Mouse (Mus musculus) liver, adult 2 months (tissue): ENCODE results near the gene Myh9. TPM values are rescaled to one million over a fixed set of nuclear protein-coding genes. Genes with fewer than 3 reads are reported as not detected.

Source experiments
- DNase-seq: peaks from one replicate; pipeline ENCODE4 v3.0.0-alpha.2; 2011; ENCODE audit warnings: low read depth, low spot score; ENCODE audit errors: extremely low read depth
- H3K27ac ChIP-seq: fragments of 200-500 bp; replicated peaks from 2 replicates; pipeline ENCODE4 v1.5.1; 2012; ENCODE audit warnings: low read depth, mild to moderate bottlenecking, control low read depth, inconsistent platforms, low read length; ENCODE audit not compliant: insufficient read depth
- H3K27me3 ChIP-seq: fragments of 200-500 bp; 2 replicates; pipeline ENCODE4 v1.6.1; 2012; ENCODE audit warnings: mild to moderate bottlenecking, moderate library complexity, low read length, inconsistent platforms; ENCODE audit not compliant: control insufficient read depth, insufficient read depth
- H3K36me3 ChIP-seq: fragments of 200-500 bp; 2 replicates; pipeline ENCODE4 v1.6.1; 2012; ENCODE audit warnings: low read length, inconsistent platforms; ENCODE audit not compliant: control insufficient read depth, insufficient read depth
- H3K4me1 ChIP-seq: fragments of 200-500 bp; 2 replicates; pipeline ENCODE4 v1.6.1; 2011; ENCODE audit warnings: low read length; ENCODE audit not compliant: control insufficient read depth, insufficient read depth
- H3K4me3 ChIP-seq: fragments of 200-500 bp; 2 replicates; pipeline ENCODE4 v1.5.1; 2011; ENCODE audit warnings: low read depth, mild to moderate bottlenecking, control low read depth, low read length, moderate library complexity; ENCODE audit not compliant: insufficient read depth
- H3K79me2 ChIP-seq: fragments of 200-500 bp; 2 replicates; pipeline ENCODE4 v1.6.1; 2012; ENCODE audit warnings: inconsistent platforms, mild to moderate bottlenecking, low read length, moderate library complexity; ENCODE audit not compliant: control insufficient read depth, insufficient read depth
- H3K9ac ChIP-seq: fragments of 200-500 bp; 2 replicates; pipeline ENCODE4 v1.6.1; 2012; ENCODE audit warnings: low read depth, mild to moderate bottlenecking, control low read depth, inconsistent platforms, low read length
- CTCF ChIP-seq: fragments of 200-500 bp; IDR thresholded peaks from 2 replicates; pipeline ENCODE4 v1.5.1; 2011; ENCODE audit warnings: low read depth, low read length, control low read depth
- POLR2A ChIP-seq: fragments of 200-500 bp; IDR thresholded peaks from 2 replicates; pipeline ENCODE4 v1.6.1; 2011; ENCODE audit warnings: low read length, control low read depth; ENCODE audit not compliant: insufficient read depth; ENCODE audit errors: extremely low read depth
- WGBS: fragments of 180-500 bp; shearing (Covaris S2); methylation state at CpG from one replicate; pipeline ENCODE4 v1.1.7; 2018; 5-methylcytosine and 5-hydroxymethylcytosine counted together
- polyA plus RNA-seq: library from polyadenylated mRNA; depleted of rRNA; stranded (reverse); fragments of >200 nt; gene quantifications from 2 replicates; pipeline ENCODE4 v1.2.3, GENCODE M21; 2012
- total RNA-seq: library from RNA; depleted of rRNA; stranded (reverse); fragments of >200 nt; gene quantifications from 2 replicates; pipeline ENCODE4 v1.2.3, GENCODE M21; 2014

The Myh9 gene
- total and polyA plus RNA-seq, 2 experiments, result 24.1 to 54.4 TPM

GRCm38 (mm10) chr15:77819894-77820387 is 22.0 kb downstream of the Myh9 start:
- no peak overlapping the region for H3K4me3 ChIP-seq
- H3K27ac ChIP-seq, result peak overlapping the region; percentile 98
- no peak for TF ChIP-seq POLR2A
- TF ChIP-seq CTCF, result no peak
- peaks cover 51% of the 10 kb centered on the region; the same call in 1 of the 2 replicates for H3K79me2 ChIP-seq
- no peaks in the 10 kb centered on the region for H3K27me3 ChIP-seq
- H3K9ac ChIP-seq, result peak overlapping the region; percentile 55; the same call in 1 of the 2 replicates
- peaks cover 76% of the 10 kb centered on the region for H3K4me1 ChIP-seq
- 7% methylated on average over 10 of the region's 10 CpGs for WGBS
- no peaks in the 10 kb centered on the region for H3K36me3 ChIP-seq
- peak; percentile 94 for DNase-seq

GRCm38 (mm10) chr15:77818556-77819158 is 23.3 kb downstream of the Myh9 start:
- DNase-seq, result peak; percentile 62

GRCm38 (mm10) chr15:77817417-77817816 is 24.6 kb downstream of the Myh9 start:
- peaks cover 59% of the 10 kb centered on the region; the same call in 1 of the 2 replicates for H3K79me2 ChIP-seq
- H3K9ac ChIP-seq, result no peak overlapping the region
- peaks cover 62% of the 10 kb centered on the region for H3K4me1 ChIP-seq
- DNase-seq, result no peak
- TF ChIP-seq CTCF (no peak), POLR2A (no peak)
- H3K36me3 ChIP-seq, result peaks cover 4% of the 10 kb centered on the region; the same call in 1 of the 2 replicates
- H3K4me3 ChIP-seq, result no peak overlapping the region
- no peaks in the 10 kb centered on the region for H3K27me3 ChIP-seq
- WGBS, result 63% methylated on average over 7 of the region's 7 CpGs
- H3K27ac ChIP-seq, result no peak overlapping the region

More at GRCm38 (mm10) chr15:77818556-77819158, 23.3 kb downstream of the Myh9 start:
- 23% methylated on average over 15 of the region's 15 CpGs for whole genome bisulfite sequencing
- 0 out of 2 replicates have a peak overlapping the region, but pooled peaks have one; percentile 2 for H3K9ac ChIP-seq
- H3K27ac ChIP-seq, result peak overlapping the region; percentile 28
- H3K27me3 ChIP-seq, result no peaks in the 10 kb centered on the region
- no peaks in the 10 kb centered on the region for H3K36me3 ChIP-seq
- peaks cover 54% of the 10 kb centered on the region; the same call in 1 of the 2 replicates for H3K79me2 ChIP-seq
- TF ChIP-seq POLR2A (no peak), CTCF (no peak)
- H3K4me3 ChIP-seq, result no peak overlapping the region
- H3K4me1 ChIP-seq, result peaks cover 73% of the 10 kb centered on the region

- TF ChIP-seq POLR2A (no peak), CTCF (no peak)
- no peak for DNase-seq
- 36% methylated on average over 4 of the region's 4 CpGs for WGBS
- H3K4me3 ChIP-seq, result no peak overlapping the region
- peaks cover 12% of the 10 kb centered on the region; the same call in 1 of the 2 replicates for H3K36me3 ChIP-seq
- peaks cover 54% of the 10 kb centered on the region for H3K4me1 ChIP-seq
- peak overlapping the region; percentile 45 for H3K27ac ChIP-seq
- H3K9ac ChIP-seq, result no peak overlapping the region
- peaks cover 65% of the 10 kb centered on the region; the same call in 1 of the 2 replicates for H3K79me2 ChIP-seq
- no peaks in the 10 kb centered on the region for H3K27me3 ChIP-seq
These were observed 25.4 kb downstream of the Myh9 start for GRCm38 (mm10) chr15:77816601-77816950.

GRCm38 (mm10) chr15:77815867-77816600 is 25.9 kb downstream of the Myh9 start:
- H3K79me2 ChIP-seq, result peaks cover 68% of the 10 kb centered on the region
- peak overlapping the region; percentile 45 for H3K27ac ChIP-seq
- peak; percentile 60 for DNase-seq
- no peak for TF ChIP-seq CTCF
- TF ChIP-seq POLR2A, result no peak
- peaks cover 17% of the 10 kb centered on the region for H3K36me3 ChIP-seq
- H3K4me3 ChIP-seq, result no peak overlapping the region
- no peaks in the 10 kb centered on the region for H3K27me3 ChIP-seq
- H3K4me1 ChIP-seq, result peaks cover 48% of the 10 kb centered on the region
- peak overlapping the region; percentile 6; the same call in 1 of the 2 replicates for H3K9ac ChIP-seq
- 14% methylated on average over 17 of the region's 17 CpGs for WGBS
